Mouse (Mus musculus): ENCODE measurements around the gene Fam163b. TPM values are rescaled to one million over a fixed set of nuclear protein-coding genes. Genes with fewer than 3 reads are reported as not detected.
A peak's percentile ranks its signal among the peaks of the same experiment; 100 is the strongest.

The Fam163b gene
- polyA plus RNA-seq, 1 experiment from 2014 or later: 0.39 TPM

GRCm38 (mm10) chr2:27125979-27126378 lies 16.3 kb downstream of the Fam163b start:
- WGBS: 30% methylated on average over 10 of the region's 10 CpGs
- Histone ChIP-seq H3K9me3 (no peaks in the 10 kb centered on the region), H3K4me3 (no peak overlapping the region), H3K36me3 (no peaks in the 10 kb centered on the region), H3K27me3 (ENCODE audit: insufficient read depth, poor library complexity, severe bottlenecking) (peaks cover 12% of the 10 kb centered on the region; the same call in 1 of the 2 replicates), H3K4me1 (peaks cover 33% of the 10 kb centered on the region), H3K27ac (0 out of 2 replicates have a peak overlapping the region, but pooled peaks have one; percentile 62)
- no peak for DNase-seq (ENCODE audit: low spot score)

- 80% methylated on average over 4 of the region's 4 CpGs for WGBS
- H3K27ac ChIP-seq: 0 out of 2 replicates have a peak overlapping the region, but pooled peaks have one; percentile 52
- no peaks in the 10 kb centered on the region for H3K9me3 ChIP-seq
- H3K27me3 ChIP-seq (ENCODE audit: insufficient read depth, poor library complexity, severe bottlenecking): peaks cover 15% of the 10 kb centered on the region; the same call in 1 of the 2 replicates
- no peaks in the 10 kb centered on the region for H3K36me3 ChIP-seq
- DNase-seq (ENCODE audit: low spot score): no peak
- peaks cover 56% of the 10 kb centered on the region for H3K4me1 ChIP-seq
- H3K4me3 ChIP-seq: no peak overlapping the region
Observed at GRCm38 (mm10) chr2:27123121-27123520, 19.2 kb downstream of the Fam163b start.

GRCm38 (mm10) chr2:27122578-27122977 lies 19.7 kb downstream of the Fam163b start:
- peaks cover 10% of the 10 kb centered on the region; the same call in 1 of the 2 replicates for H3K27me3 ChIP-seq (ENCODE audit: insufficient read depth, poor library complexity, severe bottlenecking)
- no peak overlapping the region for H3K4me3 ChIP-seq
- no peak for DNase-seq (ENCODE audit: low spot score)
- peaks cover 60% of the 10 kb centered on the region for H3K4me1 ChIP-seq
- no peaks in the 10 kb centered on the region for H3K36me3 ChIP-seq
- 68% methylated on average over 9 of the region's 9 CpGs for WGBS
- H3K9me3 ChIP-seq: no peaks in the 10 kb centered on the region
- H3K27ac ChIP-seq: peak overlapping the region; percentile 52

GRCm38 (mm10) chr2:27121626-27122355 lies 20.5 kb downstream of the Fam163b start:
- 32% methylated on average over 9 of the region's 9 CpGs for WGBS
- Histone ChIP-seq H3K27me3 (ENCODE audit: insufficient read depth, poor library complexity, severe bottlenecking) (0 out of 2 replicates have a peak, but pooled peaks cover 7% of the 10 kb centered on the region), H3K4me1 (peaks cover 59% of the 10 kb centered on the region), H3K27ac (peak overlapping the region; percentile 52; the same call in 1 of the 2 replicates), H3K9me3 (no peaks in the 10 kb centered on the region), H3K36me3 (no peaks in the 10 kb centered on the region), H3K4me3 (no peak overlapping the region)
- no peak for DNase-seq (ENCODE audit: low spot score)

GRCm38 (mm10) chr2:27120241-27120641 lies 22.1 kb downstream of the Fam163b start:
- Histone ChIP-seq H3K27ac (peak overlapping the region; percentile 52), H3K4me3 (no peak overlapping the region), H3K36me3 (no peaks in the 10 kb centered on the region), H3K9me3 (no peaks in the 10 kb centered on the region), H3K27me3 (ENCODE audit: insufficient read depth, poor library complexity, severe bottlenecking) (0 out of 2 replicates have a peak, but pooled peaks cover 7% of the 10 kb centered on the region), H3K4me1 (peaks cover 49% of the 10 kb centered on the region)
- DNase-seq (ENCODE audit: low spot score): no peak
- WGBS: 72% methylated on average over 8 of the region's 8 CpGs

GRCm38 (mm10) chr2:27119766-27120165 lies 22.5 kb downstream of the Fam163b start:
- DNase-seq (ENCODE audit: low spot score): no peak
- Histone ChIP-seq H3K36me3 (no peaks in the 10 kb centered on the region), H3K4me1 (peaks cover 49% of the 10 kb centered on the region), H3K4me3 (no peak overlapping the region), H3K9me3 (no peaks in the 10 kb centered on the region), H3K27ac (peak overlapping the region; percentile 52), H3K27me3 (ENCODE audit: insufficient read depth, poor library complexity, severe bottlenecking) (0 out of 2 replicates have a peak, but pooled peaks cover 7% of the 10 kb centered on the region)
- WGBS: 83% methylated on average over 2 of the region's 2 CpGs

GRCm38 (mm10) chr2:27118452-27118851 lies 23.8 kb downstream of the Fam163b start:
- 32% methylated on average over 4 of the region's 4 CpGs for WGBS
- peak overlapping the region; percentile 49 for H3K27ac ChIP-seq
- no peaks in the 10 kb centered on the region for H3K36me3 ChIP-seq
- no peak overlapping the region for H3K4me3 ChIP-seq
- H3K9me3 ChIP-seq: no peaks in the 10 kb centered on the region
- H3K4me1 ChIP-seq: peaks cover 49% of the 10 kb centered on the region
- 0 out of 2 replicates have a peak, but pooled peaks cover 7% of the 10 kb centered on the region for H3K27me3 ChIP-seq (ENCODE audit: insufficient read depth, poor library complexity, severe bottlenecking)
- DNase-seq (ENCODE audit: low spot score): no peak

GRCm38 (mm10) chr2:27114169-27114568 lies 28.1 kb downstream of the Fam163b start:
- H3K9me3 ChIP-seq: no peaks in the 10 kb centered on the region
- 90% methylated on average over 10 of the region's 10 CpGs for WGBS
- no peak for DNase-seq (ENCODE audit: low spot score)
- H3K27ac ChIP-seq: no peak overlapping the region
- peaks cover 23% of the 10 kb centered on the region for H3K4me1 ChIP-seq
- peaks cover 21% of the 10 kb centered on the region for H3K27me3 ChIP-seq (ENCODE audit: insufficient read depth, poor library complexity, severe bottlenecking)
- H3K36me3 ChIP-seq: peaks cover 7% of the 10 kb centered on the region; the same call in 1 of the 2 replicates
- no peak overlapping the region for H3K4me3 ChIP-seq

GRCm38 (mm10) chr2:27112585-27112984 lies 29.7 kb downstream of the Fam163b start:
- peaks cover 13% of the 10 kb centered on the region; the same call in 1 of the 2 replicates for H3K36me3 ChIP-seq
- H3K4me1 ChIP-seq: peaks cover 9% of the 10 kb centered on the region; the same call in 1 of the 2 replicates
- H3K27ac ChIP-seq: no peak overlapping the region
- DNase-seq (ENCODE audit: low spot score): no peak
- H3K27me3 ChIP-seq (ENCODE audit: insufficient read depth, poor library complexity, severe bottlenecking): peaks cover 35% of the 10 kb centered on the region
- H3K4me3 ChIP-seq: no peak overlapping the region
- 77% methylated on average over 20 of the region's 20 CpGs for WGBS
- H3K9me3 ChIP-seq: no peaks in the 10 kb centered on the region

- no peaks in the 10 kb centered on the region for H3K9me3 ChIP-seq
- H3K27ac ChIP-seq: no peak overlapping the region
- peaks cover 53% of the 10 kb centered on the region for H3K27me3 ChIP-seq (ENCODE audit: insufficient read depth, poor library complexity, severe bottlenecking)
- WGBS: 82% methylated on average over 5 of the region's 5 CpGs
- no peak overlapping the region for H3K4me3 ChIP-seq
- peaks cover 24% of the 10 kb centered on the region; the same call in 1 of the 2 replicates for H3K36me3 ChIP-seq
- DNase-seq (ENCODE audit: low spot score): no peak
- peaks cover 17% of the 10 kb centered on the region for H3K4me1 ChIP-seq
Observed at GRCm38 (mm10) chr2:27109052-27109451, 33.2 kb downstream of the Fam163b start.

- peaks cover 25% of the 10 kb centered on the region for H3K4me1 ChIP-seq
- H3K27ac ChIP-seq: no peak overlapping the region
- H3K36me3 ChIP-seq: peaks cover 24% of the 10 kb centered on the region; the same call in 1 of the 2 replicates
- peaks cover 53% of the 10 kb centered on the region for H3K27me3 ChIP-seq (ENCODE audit: insufficient read depth, poor library complexity, severe bottlenecking)
- WGBS: 61% methylated on average over 2 of the region's 2 CpGs
- no peak for DNase-seq (ENCODE audit: low spot score)
- no peak overlapping the region for H3K4me3 ChIP-seq
- no peaks in the 10 kb centered on the region for H3K9me3 ChIP-seq
Observed at GRCm38 (mm10) chr2:27108144-27108543, 34.1 kb downstream of the Fam163b start.

GRCm38 (mm10) chr2:27106816-27107215 lies 35.5 kb downstream of the Fam163b start:
- Histone ChIP-seq H3K9me3 (no peaks in the 10 kb centered on the region), H3K27ac (no peak overlapping the region), H3K4me1 (peaks cover 16% of the 10 kb centered on the region), H3K27me3 (ENCODE audit: insufficient read depth, poor library complexity, severe bottlenecking) (peaks cover 46% of the 10 kb centered on the region), H3K4me3 (no peak overlapping the region), H3K36me3 (peaks cover 22% of the 10 kb centered on the region; the same call in 1 of the 2 replicates)
- DNase-seq (ENCODE audit: low spot score): no peak
- 74% methylated on average over 3 of the region's 3 CpGs for WGBS

GRCm38 (mm10) chr2:27103554-27103953 lies 38.7 kb downstream of the Fam163b start:
- Histone ChIP-seq H3K4me3 (no peak overlapping the region), H3K4me1 (peaks cover 18% of the 10 kb centered on the region), H3K27ac (peak overlapping the region; percentile 42), H3K36me3 (peaks cover 20% of the 10 kb centered on the region; the same call in 1 of the 2 replicates), H3K9me3 (no peaks in the 10 kb centered on the region), H3K27me3 (ENCODE audit: insufficient read depth, poor library complexity, severe bottlenecking) (peaks cover 26% of the 10 kb centered on the region)
- 55% methylated on average over 7 of the region's 7 CpGs for WGBS
- no peak for DNase-seq (ENCODE audit: low spot score)
